Mouse (Mus musculus) mature B cell (primary cell): ENCODE measurements around the gene Scrg1.
"Not testable (repeated sequence)": the region's sequence is repeated elsewhere in the genome, so short reads cannot be mapped to it uniquely, and the experiment has no call there.

Source experiments
- in situ Hi-C: fragments of 300-500 bp; cut with MboI; formaldehyde crosslinking; loops from 2 replicates; pipeline ENCODE4 v1.14.3; 2019

Gene Scrg1

GRCm38 (mm10) chr8:57505500-57505899, 49.8 kb downstream of the Scrg1 start:
- in situ Hi-C loops: loop anchor here (10.0 kb wide), 1 partner anchor 149 kb away; the partner anchor contains the start of gene Galnt7

DNA sequence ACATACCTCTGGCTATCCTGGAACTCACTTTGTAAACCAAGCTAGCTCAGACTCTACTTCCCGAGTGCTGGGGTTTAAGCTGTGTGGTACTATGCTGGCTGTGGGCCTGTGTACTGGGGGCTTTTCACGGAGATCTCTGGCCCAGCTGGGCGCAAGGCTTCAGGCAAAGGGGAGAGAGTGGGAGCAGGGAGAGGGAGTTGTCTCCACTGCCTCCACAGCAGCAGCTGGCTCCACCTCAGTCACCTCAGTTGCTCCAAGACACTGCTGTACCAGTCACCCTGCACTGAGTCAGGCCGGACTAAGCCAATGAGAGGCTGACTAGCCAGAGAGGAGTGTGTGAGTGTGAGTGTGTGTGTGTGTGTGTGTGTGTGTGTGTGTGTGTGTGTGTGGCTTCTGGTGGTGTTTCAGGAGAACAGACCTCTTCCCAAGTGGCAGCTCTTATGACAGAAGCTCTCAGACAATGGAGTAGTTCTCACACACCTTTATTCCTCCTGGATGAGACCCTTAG, 51.9 kb downstream of the Scrg1 start:
- in situ Hi-C loops: loop anchor here (10.0 kb wide), 1 partner anchor 147 kb away; the partner anchor contains the start of gene Galnt7

GRCm38 (mm10) chr8:57508657-57509056, 52.9 kb downstream of the Scrg1 start:
- in situ Hi-C loops: loop anchor here (10.0 kb wide), 1 partner anchor 146 kb away; the partner anchor contains the start of gene Galnt7

DNA sequence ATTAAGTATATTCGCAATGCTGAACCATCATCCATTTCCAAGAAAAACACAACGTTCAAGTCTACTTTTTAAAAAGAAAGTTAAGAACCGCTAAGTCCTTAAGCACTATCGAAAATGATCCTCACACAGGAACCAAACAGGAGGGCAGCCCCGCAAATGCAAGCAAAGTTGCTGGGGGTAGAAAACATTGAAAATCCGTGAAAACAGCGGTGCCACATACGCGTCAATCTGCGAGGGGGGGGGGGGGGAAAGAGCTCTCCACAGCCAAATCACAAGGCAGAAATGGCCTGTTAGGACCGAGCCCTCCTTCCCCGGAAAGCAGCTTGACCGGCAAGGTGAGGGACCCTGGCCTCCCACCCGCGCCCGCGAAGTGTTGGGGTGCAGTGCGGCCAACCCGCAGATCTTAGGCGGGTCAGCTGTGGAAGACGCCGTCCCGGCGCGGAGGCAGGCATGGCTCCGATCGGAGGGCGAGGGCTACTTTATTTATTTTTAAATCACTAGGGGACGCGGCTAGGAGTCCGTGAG, 55.1 kb downstream of the Scrg1 start:
- in situ Hi-C loops: no loop called here

GRCm38 (mm10) chr8:57511316-57512118, 55.8 kb downstream of the Scrg1 start, which contains the start of gene Hmgb2:
Hmgb2 (plus strand) TSS chr8:57511907.
- in situ Hi-C loops: no loop called here

DNA sequence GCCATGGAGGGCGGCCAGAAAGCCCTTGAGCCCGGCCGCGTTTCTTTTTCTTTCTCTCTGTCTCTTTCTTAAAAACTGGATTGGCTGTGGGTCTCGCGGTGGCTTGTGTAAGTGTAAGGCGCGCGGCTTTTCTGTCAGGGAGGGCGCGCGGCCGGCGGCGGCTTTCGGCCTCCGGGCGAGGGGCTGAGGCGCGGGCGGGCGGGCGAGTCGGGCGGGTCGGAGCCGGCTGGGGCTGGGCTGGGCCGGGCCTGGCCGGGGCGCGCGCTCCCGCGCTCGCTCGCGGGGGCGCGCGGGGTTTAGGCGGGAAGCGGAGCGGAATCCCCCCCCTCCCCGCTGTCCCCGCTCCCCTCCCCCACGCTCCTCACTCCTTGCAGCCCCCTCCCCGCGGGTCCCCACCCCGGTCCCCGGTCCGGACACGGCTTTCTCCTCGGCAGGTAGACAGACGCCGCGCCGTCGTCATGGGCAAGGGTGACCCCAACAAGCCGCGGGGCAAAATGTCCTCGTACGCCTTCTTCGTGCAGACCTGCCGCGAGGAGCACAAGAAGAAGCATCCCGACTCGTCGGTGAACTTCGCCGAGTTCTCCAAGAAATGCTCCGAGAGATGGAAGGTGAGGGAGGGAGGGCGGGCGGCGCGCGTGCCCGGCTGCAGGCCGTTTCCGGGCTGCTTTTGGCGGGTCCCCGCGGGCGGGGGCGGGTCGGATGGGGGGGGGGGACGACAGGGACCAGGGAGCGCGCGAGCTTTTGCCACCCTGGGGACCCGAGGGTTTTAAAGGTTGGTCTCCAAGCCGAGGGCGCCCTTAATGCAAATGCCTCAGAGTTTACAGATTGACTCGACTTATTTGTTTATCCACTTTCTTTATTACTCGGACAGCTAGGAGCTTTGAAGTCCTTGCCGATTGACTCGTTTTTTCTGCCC, 56.7 kb downstream of the Scrg1 start:
- in situ Hi-C loops: no loop called here

DNA sequence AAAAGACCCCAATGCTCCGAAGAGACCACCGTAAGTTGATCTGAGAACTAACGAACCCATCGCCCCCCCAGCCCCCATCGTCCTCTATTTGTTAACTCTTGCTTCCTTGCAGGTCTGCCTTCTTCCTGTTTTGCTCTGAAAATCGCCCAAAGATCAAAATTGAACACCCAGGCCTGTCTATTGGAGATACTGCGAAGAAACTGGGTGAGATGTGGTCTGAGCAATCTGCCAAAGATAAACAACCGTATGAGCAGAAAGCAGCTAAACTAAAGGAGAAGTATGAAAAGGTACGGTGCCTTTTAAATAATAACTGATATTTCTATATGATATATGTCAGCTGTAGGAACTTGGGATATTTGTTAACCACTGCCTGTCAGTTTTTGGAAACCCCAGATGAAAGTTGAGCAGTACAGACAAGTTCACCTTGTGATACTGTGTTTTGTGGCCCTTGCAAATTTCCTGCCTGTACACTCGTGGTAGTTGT, 57.5 kb downstream of the Scrg1 start:
- in situ Hi-C loops: not testable (repeated sequence)

DNA sequence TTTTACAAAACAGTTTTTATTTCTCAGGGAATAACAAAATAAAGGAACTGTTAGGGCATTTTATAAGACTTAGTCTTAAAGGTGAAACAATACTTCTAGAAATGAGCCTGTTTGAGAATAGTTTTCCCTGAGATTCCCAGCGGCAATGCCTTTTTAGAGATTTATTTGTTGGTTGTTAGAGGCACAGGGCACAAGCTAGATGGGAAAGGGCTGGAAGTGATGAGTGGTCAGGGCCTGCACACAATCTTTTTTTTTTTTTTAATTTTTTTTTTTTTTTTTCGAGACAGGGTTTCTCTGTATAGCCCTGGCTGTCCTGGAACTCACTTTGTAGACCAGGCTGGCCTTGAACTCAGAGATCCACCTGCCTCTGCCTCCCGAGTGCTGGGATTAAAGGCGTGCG, 61.0 kb downstream of the Scrg1 start:
- in situ Hi-C loops: not testable (repeated sequence)

- in situ Hi-C loops: no loop called here
These were observed 62.0 kb downstream of the Scrg1 start for GRCm38 (mm10) chr8:57517723-57518122.

DNA sequence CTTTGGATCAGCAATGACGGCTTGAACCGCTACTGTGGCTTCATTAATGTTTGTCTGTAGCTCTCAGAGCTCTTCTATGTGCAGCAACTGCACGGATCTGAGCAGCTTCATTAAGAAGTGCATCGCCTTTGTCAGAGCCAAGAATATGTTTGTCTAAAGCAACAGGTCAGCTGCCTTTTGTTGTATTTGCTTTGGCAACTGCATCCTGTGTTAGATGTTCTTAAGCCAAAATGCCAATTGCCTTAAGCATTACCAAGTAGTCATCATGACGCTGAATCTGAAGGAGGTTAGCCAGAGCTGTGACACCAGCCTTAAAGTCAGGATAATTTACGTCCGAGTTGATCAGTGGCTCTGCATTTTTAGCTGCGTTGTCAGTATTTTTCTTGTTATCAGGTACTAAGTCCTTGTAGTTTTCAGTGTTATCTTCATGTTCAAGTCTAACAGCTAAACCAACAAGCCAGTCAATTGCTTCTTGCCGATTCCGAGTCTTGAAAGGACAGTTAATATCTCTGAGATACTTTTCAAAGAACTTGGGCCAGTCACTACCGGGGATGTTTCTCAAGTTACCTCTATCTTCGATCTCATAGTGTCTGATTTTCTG, 64.6 kb downstream of the Scrg1 start:
- in situ Hi-C loops: no loop called here
